Mouse (Mus musculus): ENCODE data around the gene Vamp2.

DNA sequence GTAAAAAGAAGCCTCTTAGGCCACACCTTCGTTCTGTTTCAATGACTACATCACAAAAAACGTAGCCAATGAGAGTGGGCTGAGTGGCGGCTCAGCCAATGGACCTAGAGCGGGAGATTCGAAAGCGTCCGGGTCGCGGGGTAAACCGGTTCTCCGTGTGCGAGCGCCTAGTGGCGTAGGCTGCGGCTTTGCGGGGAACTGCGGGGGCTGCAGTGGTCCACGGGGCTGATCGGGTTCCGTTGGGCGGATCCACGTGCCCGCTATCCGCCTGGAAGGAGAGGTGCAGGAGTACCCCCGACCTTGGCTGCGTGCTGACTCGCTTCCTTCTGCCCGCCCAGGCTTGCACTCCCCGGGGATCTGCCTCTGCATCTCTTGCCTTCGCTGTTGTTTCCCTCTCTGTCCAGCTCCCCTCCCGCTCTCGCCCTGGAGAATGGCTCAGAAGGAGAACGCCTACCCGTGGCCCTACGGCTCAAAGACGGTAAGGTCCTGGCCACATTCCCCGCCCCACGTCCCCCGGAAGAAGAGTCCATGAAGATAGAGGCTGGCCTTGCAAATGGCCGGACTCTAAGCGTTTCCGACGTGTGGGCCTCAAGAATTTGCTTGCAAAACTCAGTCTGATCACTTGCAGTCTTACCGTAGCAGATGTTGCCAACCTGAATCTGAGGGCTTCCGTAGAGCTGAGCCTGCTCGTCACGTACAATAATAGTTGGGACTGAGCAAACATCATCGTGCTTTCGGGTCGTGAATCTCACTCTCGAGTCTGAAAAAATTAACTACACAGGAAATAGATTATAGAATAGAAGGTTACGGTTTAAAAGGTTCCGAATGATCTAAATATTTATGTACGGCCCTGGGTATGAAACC is 42.5 kb upstream of the Vamp2 start, which contains the start of gene Aurkb:
- no peak for TF ChIP-seq CTCF (IDR thresholded peaks at IDR 0.05; ENCODE audit: low read depth, low read length)
- TF ChIP-seq GATA1 (IDR thresholded peaks at IDR 0.05; ENCODE audit: borderline replicate concordance, low read length), result no peak
- TF ChIP-seq TAL1 (conservative IDR thresholded peaks at IDR 0.05; ENCODE audit: low read depth, low read length), result no peak
- no peak for TF ChIP-seq GATA2 (IDR thresholded peaks at IDR 0.05; ENCODE audit: borderline replicate concordance, low read depth, low read length)
- no peak for TF ChIP-seq POLR2AphosphoS5 (IDR thresholded peaks at IDR 0.05; ENCODE audit: insufficient replicate concordance, low read depth, low read length)

Data from G1E (cell line).